Mouse (Mus musculus): ENCODE data around the gene Nckap5.
A peak's percentile ranks its signal among the peaks of the same experiment; 100 is the strongest.

The Nckap5 gene

DNA sequence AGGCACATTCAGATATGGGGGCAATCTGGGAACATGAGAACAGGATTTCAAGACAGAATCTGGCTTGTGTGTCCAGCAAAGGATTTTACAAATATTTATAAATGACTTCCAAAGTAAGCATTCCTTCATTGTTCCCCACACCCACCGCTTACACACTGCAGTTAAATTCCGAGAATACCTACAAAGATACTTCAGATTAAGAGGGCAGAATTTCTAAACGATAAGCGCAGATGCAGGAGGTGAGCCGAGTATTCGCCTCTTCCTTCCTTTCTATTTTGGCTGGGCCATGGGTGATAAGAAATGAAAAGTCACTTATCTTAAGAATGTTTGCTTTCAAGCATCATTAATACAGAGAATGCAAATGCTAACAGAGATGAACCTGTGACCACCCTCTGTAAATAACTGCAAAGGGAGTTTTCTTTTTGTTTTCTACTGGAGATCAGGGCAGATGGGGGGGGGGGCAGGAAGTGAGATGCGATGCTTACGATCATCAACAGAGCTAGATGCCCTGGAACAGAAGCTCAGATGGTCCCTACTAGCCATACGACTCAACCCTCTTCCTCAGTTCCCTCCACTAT is 213.0 kb downstream of the Nckap5 start:
- no peak for DNase-seq

DNA sequence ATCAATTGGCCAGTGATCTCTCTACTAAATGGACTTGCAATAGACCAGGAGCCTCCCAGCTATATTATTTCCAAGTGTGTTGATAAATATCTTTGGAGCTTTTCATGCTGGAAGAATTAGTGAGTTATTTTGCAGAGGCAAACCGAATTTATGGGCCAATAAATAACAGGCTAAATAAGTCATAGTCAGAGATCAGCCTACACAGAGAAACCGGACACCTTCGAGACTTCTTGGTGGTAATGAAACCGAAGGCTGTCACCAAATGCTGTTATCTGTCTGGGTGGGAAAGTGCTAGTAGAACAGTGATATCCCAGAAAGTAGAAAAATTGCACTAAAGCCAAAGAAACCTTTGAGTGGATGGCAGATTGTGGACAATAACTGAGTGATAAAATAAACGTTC is 213.6 kb downstream of the Nckap5 start:
- DNase-seq = no peak

DNA sequence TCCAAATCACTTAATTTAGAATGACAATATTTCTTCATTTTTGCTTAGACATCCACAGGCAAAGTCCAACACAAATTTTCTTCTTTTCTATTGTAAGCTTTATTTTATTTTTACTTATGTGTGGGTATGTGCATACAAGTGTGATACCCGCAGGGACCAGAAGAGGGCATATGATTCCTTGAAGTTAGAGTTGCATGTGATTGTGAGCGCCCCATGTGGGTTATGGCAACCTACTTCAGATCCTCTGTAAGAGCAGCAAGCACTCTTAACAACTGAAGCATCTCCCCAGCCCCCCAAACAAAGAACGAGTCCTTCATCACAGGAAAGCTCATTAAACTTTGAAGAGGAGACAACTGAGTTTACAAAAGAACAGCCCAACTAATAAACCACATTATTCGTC is 217.7 kb downstream of the Nckap5 start:
- DNase-seq = no peak

DNA sequence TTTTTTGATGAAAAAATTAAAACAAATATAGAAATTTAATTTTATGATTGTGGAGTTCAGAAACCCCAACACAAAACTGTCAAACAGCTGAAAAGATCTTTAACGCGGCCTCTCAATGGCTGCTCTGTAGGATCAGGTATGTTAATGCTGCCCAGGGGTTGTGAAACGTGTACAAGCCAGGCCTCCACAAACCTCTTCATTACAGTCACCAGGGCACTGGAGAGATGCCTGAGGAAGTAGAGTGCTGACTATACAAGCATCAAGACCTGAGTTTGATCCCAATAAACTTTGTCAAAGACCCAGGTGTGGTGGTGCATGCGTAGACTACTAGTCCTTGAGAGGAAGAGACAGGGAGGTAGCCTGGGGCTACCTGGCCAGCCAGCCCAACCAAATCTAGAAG is 222.0 kb downstream of the Nckap5 start:
- no peak for DNase-seq

DNA sequence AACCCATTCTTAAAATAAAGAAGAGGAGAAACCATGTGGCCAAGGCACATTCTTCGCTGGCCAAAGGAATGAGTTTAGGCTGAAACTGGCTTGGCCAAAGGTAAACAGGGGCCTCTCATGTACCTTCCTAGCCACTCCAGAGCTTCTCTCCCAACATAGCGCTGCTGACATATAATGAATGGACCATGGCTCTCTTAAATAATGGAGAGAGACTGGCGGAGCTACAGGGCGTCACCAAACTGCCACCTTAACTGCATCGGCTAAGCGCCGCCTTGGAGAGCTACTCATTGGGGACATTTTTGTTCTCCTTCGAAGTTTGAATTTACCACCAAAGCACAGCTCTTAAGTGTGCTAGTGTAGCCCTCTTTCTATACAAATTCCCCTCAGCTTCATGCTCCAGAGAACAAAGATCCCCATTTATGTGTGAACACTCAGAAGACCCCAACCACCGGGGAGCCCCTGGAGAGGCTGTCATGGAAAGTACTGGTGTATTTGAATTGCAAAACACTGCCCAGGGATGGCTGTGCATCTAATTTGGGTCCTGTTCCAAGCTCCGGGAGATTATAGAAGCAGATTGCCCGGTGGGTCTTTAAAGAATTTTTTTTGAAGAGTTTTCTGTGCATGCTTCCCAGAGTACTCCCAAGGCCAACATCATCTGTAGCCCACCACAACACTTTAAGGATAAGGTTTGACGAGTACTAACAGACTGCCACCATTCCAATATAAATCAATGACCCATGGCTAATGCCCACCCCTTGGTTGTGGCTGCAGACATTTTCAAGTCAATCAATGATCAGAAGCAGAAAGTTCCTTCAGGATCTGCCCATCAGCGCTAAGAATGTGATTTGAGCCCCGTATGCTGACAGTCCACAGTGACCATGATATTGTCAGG is 224.2 kb downstream of the Nckap5 start:
- DNase-seq = no peak

DNA sequence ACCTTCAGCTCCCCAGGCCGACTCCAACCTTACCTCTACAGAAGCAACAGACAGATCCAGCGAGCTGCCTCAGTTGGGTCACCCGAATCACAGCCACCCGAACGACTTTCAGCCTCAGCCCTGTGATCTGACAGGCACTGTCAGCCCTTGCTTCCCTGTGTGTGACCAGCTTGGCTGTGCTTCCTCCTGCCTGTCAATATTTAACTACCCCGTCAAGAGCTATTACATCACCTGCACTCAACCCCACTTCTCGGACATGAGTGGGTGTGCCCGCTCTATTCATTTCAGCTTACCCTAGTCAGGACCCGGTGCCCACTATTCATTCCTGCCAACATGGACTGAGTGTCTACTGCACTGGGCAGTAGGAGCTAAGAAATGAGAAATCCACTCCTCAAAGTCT is 226.0 kb downstream of the Nckap5 start:
- DNase-seq = no peak

DNA sequence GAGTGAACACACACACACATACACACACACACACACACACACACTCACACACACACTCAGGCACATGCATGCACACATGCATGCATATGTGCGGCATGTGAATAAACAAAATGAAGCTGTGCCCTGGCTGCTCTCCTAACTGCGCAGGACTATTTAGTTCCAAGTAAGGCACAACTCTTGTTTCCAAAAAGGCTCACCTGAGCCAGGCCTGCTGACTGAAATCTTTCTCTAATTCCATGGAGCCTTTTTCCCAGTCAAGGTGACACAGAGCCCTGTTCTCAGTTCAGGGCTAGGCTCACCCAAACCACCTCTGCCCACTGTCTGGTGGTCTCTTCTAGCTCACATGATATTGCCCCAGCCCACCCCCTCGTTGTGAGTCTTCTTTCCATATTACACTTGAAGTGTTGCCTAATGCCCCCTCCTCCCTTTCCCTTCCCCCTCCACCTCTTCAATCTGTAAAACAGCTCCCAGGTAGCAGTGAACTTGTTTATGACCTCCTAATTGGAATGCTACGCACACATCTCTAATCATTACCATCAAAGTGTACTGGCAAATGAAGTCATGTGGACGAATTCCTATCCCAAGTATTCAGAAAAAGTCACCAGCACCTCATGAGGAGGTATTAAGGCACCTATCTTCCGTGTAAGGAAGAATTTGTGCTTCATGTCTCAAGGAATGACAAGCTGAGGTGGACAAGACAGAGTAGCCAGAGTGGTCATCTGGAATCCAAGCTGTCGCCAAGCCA is 226.7 kb downstream of the Nckap5 start:
- no peak for DNase-seq

DNA sequence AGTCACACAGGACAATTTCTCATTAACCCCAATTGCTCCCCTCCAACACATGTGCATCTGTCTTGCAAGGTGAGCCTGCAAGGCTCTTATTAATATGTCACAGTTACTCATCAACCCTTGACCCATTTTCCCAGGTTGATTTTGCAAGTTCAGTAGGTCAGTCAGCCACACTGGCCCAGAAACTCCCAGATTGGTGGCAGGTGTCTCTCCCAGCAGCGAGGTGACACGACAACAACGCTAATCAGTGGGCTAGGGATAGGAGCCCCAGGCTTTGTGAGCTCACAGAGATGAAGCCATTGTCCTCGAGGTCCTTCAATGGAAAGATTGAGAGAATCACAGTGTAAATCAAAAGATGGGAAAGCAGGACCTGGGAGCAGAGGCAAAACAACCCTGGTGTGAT is 230.0 kb downstream of the Nckap5 start:
- no peak for DNase-seq

DNA sequence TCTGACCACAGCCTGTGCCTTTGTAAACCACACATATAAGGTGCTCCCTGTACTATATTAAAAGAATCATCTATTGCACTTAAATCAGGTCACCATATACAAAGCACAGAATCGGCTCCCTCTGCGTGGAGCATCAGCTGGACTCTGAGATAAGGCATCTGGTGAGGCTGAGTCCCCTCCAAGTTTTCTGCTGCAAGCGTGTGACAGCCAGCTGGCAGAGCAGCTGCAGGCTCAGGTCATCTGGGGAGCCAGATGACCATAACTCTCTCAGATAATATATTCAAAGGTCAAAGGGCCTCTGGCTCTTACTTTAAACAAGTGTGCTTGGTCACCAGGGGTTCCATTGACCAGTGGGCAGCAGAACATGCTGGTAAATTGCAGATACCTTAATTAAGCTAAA is 233.2 kb downstream of the Nckap5 start:
- no peak for DNase-seq

DNA sequence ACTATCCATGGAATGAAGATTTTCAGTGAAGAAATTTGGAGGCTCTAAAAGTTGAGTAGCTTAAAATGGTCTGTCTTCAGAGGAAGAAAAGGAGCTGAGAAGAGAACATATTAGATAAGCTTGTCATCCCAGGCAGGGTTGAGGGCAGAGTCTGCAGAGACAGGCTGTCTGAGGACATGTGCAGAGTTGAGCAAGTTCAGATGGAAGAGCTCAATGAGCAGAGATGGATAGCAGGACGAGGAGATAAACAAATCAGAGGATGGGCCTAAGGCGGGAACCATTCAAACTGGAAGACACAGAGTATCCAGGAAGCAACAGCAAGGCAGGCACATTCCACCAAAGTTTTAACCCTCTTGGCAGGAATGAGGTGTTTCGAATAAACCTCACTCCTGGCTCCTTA is 235.8 kb downstream of the Nckap5 start:
- DNase-seq = no peak

DNA sequence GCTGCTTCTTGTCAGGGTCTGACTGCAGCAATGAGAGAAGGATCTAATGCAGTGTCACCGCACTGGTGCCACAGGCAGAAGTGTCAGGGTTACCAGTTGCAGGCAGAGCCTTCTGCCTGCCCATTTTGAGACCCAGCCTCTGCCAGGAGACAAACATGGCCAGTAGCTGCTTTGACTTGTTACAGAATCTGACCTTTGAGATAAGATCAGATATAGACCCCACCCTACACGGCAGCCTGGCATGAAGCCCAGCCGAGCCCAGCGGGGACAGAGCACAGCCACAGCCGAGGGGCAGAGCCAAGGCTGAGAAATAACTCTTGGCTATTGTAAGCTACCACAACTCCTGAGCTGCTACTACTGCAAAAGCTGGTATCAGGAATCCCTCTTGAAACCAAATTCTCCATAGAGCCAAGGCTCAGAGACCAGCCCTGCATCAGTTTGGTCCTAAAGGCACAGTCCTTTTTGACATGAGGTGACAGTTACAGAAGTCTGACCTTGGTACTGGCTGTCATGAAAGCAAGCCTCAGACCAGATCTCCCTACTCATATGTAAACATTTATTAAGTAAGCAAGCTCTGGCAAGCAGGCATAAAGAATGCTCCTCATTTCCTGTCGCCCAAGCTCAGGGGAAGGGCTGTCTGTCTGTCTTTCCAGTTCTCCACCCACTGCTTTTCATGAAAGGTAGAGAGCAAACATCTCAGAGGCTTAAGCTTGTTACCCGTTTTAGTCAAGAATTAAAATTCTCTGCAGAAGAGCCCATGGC is 237.4 kb downstream of the Nckap5 start:
- DNase-seq = peak; percentile 41 to 52

DNA sequence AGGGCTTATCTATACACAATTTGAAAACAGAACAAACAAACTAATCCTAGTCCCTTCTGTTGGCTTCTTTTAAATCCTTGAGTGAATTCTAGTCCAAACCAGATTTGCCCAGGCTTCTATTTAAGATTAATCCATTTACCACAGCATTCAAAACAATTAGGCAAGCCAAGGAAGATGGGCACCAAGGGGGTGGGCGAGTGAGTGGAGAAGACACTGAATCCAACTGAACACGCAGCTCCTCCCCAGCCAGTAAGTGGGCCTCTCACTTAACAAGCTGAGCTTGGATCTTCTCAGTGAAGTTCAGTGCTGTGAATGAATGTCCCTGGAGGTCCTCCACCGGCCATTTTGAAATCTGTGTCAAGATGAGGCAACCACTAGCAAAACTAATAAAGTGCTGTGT is 239.7 kb downstream of the Nckap5 start:
- no peak for DNase-seq

DNA sequence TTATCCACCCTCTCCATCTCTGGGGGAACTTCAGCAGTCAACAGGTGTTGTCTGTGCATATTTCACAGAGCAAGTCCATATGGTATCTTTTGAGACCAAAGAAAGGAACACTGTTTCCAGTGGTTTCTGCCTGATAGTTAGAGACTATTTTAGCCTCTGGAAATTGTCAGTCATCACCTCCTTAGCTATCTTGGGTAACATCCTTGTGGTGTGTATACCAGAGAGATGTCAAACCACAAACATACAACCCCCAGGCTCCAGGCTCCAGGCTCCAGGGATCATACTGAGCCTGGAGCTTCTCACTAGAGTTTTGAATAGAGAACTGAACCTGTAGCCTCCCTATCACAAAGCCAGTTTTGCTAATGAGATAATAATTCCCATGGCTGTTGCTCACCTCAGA is 252.4 kb downstream of the Nckap5 start:
- no peak for DNase-seq

DNA sequence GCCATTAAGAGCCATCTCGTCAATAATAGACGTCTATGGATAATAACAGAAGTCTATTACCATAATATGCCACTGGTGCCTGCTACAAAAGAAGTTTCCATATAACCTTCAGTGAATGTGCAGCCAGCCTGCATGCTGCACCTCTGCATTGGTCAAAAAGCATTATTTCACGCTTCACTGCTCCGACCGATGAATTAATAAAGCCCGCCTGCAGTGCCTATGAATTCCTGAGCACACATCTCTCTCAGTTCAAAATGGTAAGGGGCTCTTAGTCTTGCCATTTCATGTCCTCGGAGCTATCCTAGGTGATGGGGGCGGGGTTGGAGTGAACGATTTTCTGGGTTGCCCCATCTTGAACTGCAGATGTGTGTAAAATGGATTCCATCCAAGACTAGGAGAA is 256.3 kb downstream of the Nckap5 start:
- no peak for DNase-seq

DNA sequence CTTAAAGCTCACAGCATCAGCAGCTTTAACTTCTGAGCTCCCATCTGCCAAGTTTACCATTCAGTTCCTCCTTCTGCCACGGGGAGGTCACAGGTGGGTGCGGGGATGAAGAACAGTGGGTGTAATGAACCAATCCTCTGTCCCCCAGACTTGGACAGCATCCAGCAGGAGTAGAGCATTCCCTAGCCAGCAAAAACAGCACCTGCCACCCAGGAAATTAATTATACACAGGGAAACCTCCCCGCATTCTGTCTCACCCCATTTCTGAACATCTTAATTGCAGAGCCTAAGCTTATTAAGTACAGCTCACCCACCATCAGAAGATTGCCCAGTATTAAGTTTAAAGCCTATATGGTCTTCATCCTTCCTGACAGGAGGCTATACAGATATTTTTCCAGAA is 256.9 kb downstream of the Nckap5 start:
- peak; percentile 34 to 62 for DNase-seq

DNA sequence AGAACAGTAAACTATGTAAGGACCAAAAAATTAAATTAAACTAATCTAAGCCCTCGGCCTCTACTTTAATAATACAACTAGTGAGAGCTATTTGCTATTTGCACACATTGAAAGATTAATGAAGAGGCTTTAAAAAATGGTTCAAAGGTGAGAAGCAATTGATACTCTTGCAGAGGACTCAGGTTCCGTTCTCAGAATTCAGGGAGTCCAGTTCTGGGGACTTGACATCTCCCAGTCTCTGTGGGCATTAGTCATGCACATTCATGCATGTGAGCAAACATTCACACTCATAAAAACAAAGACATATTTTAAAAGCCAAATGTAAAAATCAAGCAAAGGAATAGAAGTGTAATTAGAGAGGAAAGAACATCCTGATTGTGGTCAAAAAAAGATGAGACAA is 257.5 kb downstream of the Nckap5 start:
- DNase-seq = no peak

DNA sequence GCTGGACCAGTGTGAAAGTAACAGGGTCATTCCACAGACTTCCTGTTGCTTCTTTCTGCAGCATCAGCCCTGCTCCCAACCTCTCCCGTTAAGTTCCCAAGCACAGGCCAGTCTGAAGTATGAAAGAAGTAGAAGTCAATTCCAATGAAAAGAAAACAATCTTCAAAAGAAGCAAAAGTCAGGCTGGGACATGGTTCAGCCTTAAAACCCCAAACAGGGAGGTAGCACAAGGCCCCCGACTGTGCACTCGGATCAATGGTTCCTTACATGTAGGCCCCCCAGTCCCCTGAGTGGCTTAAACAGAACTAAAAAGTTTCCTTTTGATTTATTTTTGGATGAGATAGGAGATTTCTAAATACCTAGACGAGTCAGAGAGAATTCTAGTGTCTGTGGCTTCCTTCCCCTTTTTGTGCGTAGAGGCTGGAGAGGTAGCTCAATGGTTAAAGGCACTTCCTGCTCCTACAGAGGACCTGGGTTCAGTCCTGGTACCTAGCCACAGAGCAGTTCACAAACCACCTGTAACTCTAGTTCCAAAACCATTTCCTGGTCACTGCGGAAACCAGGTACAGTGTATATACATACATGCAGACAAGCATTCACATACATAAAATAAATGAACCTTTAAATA is 260.9 kb downstream of the Nckap5 start:
- DNase-seq = no peak

DNA sequence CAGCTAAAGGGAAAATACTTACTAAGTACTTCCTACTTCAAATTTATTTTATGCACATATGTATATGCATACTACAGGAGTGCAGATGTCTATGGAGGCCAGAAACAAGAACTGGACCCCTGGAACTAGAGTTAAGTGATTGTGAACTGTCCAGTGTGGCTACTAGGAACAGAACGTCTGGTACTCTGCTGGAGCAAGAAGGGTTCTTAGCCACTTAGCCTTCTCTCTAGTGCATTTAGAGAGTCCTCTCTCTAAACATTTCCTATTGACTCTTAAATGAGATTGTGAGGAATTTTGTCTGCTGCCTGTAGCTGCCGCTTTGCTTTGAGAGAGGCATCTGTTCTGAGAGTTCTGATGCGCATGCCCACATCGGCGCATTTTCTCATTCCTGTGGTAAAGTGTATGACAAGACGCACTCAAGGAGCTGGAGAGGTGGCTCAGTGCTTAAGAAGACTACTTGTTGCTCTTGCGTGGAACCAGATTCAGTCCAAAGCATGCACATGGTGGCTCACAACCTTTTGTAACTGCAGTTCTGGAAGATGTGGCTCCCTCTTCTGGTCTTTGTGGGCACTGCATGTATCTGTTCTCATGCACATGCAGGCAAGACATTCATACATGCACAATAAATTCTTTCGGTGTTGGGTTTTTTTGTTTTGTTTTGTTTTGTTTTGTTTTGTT is 261.9 kb downstream of the Nckap5 start:
- peak; percentile 60 to 64 for DNase-seq

DNA sequence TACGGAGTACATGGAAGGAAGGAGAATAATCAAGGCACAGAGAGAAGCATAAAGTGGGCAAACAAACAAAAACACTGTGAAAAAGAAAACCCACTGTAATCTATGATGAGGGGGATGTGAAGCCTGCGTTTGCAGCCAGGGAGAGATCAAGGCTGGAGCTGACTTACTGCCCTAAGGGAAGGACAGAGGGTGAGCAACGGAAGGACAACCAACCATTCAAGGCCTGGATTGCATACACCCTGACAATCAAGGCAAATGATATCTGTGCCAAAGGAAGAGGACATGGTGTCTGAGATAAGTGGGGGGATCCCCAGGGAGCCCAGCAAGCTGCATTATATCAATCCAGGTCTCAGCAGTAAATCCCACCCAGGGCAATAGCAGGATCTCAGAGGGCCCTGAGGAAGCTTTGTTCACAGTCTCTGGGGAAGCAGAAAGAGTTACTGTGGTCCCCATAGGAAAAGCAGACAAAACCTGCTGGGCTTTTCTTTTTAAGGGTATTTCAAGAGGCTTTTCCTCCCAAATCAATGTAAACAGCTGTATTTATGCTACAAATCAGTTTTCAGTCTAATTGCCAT is 265.4 kb downstream of the Nckap5 start:
- no peak for DNase-seq

DNA sequence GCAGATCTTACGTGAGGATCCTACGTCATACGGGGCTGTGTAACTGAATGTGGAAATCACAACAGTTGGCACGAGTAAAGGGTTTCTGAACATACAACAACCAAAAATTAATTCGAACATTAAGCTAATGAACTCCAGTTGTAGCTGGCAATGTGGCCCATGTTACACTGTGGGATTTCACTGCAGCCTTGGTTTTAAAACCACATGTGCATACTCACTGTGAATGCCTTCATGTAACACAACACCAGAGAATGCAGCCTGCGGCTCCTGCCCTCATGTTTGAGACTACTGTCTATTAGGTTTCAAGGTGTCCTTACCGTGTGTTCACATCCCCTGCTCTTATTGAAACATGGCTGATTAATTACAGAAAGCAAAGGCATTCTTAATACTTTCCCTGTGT is 269.7 kb downstream of the Nckap5 start:
- no peak for DNase-seq

DNA sequence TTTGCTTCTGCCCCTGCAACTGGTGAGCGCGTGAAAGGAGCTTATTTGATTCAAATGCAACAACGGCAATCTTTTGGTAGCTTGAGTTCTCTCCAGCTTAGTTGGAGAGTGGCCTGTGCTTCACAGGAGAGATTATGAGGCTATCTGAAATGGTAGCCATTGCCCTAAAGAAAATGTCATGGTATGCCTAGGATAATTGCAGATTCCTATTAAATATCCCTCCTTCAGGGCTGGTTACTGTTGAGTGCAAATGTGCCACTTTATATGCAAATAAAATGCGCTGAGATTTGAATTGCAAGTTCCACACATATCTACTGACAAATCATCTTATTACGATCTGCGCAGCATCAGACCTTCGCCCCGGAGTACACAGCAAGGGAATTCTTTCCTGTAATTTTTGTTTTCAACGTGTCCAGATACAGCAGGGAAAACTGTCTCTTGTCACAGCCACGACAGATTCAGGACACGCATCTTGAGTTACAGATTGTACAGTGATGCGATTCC is 272.8 kb downstream of the Nckap5 start:
- DNase-seq = no peak

DNA sequence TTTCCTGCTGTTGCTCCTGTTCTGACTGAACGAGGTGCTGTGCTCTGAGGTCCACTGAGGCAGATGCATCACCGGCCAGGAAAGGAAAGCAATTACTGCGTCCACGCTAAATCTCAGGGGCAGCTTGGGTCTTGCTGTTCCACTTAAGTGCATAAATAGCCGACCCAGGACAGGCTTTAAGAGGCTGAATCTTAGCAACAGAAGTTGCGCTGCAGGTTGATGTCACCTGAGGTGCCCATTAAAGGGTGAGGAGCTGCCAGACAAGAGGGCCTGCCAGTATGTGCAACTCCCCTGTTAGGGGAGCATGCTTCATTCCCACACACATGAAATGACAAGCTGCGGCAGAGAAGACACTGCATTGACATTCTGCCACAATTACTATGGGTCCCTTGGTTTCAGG is 282.6 kb downstream of the Nckap5 start:
- no peak for DNase-seq
